Mouse (Mus musculus): ENCODE measurements around the gene Col16a1.

DNA sequence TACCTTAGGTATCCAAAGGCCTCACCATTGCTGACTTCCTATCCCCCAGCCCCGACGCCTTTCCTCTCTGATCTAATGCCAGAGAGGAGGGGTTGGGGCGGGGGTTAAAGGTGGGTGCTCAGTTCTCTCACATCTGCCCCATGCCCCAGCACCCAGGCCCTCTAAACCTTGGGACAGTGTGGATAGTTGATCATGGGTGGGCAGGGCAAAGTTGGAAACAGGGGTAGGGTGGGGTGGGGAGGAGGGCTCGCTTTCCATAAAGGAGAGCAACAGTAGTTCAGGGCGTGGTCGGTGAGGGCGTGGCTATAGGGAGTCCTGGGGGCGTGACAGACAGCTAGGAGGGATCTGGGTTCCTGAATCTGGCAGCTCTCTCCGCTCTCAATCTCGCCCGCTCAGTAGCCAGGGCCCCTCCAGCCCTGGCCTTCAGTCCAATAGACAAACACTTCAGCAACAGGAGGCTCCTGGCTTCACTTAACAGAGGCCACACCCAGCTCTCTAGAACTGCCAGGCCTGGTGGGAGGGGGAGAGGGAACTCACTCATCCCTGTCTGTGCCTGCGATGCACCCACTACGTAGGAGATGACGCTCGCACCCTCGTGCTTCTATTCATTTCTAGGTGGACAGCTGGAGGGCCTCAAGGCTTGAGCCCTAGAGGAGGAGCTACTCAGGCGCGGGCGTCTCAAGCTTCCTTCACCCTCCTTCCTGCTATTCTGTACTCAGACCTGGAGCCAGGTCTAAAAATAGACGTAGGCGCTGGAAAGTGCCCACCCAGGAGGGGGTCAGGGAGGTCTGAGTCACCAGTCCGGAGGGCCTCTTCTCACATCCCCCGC, 10.9 kb upstream of the Col16a1 start:
- TF ChIP-seq ZC3H11A (IDR thresholded peaks at IDR 0.05; ENCODE audit: borderline replicate concordance, low read depth, low read length), result no peak
- TF ChIP-seq CHD2 (IDR thresholded peaks at IDR 0.05; ENCODE audit: low read depth, low read length), result no peak

Data from ES-E14 (cell line).